Mouse (Mus musculus): ENCODE data around the gene Nsmce1. TPM values are rescaled to one million over a fixed set of nuclear protein-coding genes. Genes with fewer than 3 reads are reported as not detected.

Nsmce1 gene
- polyA plus RNA-seq, 1 experiment from 2014 or later = 84.5 TPM

DNA sequence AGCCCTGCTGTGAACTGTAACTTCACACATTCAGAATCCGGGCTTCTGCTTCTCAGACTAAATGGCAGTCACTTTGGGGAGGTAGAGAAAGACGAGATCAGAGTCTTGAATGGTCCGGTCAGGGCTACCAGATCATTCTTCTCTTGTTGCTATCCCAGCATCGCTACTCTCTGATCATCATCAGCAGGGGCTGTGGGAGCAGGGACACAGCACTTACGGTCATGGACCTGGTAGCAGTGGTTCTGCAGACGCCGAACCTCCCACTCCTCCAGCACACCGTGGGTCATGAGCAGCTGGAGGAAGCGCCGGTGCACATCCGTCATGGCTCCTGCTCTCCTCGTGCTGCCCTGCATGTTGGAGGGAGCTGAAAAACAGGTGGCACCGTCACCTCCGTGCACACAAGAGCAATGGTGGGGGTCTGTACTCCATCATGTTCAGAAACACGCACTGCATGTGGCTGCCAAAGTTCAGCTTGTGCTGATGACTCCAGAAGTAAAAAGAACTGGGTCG is 5.2 kb downstream of the Nsmce1 start:
- Histone ChIP-seq H3K36me3 (ENCODE audit: control insufficient read depth, insufficient read depth) (peaks cover 32% of the 10 kb centered on the region), H3K4me3 (ENCODE audit: low read depth, low read length) (no peak overlapping the region), H3K4me1 (replicated peaks; ENCODE audit: control insufficient read depth, insufficient read depth, low read length) (peaks cover 4% of the 10 kb centered on the region; the same call in 1 of the 2 replicates), H3K27me3 (replicated peaks; ENCODE audit: control insufficient read depth, insufficient read depth, low read length) (no peaks in the 10 kb centered on the region), H3K4me2 (replicated peaks; ENCODE audit: low read depth) (no peak overlapping the region), H3K9me3 (ENCODE audit: control insufficient read depth) (no peaks in the 10 kb centered on the region), H3K27ac (ENCODE audit: low read depth, low read length) (no peak overlapping the region), H3K9ac (ENCODE audit: low read depth, low read length) (no peak overlapping the region)
- no peak for ATAC-seq
- TF ChIP-seq CTCF (IDR thresholded peaks at IDR 0.05; ENCODE audit: low read depth) = no peak
- WGBS = 93% methylated on average over 16 of the region's 16 CpGs

DNA sequence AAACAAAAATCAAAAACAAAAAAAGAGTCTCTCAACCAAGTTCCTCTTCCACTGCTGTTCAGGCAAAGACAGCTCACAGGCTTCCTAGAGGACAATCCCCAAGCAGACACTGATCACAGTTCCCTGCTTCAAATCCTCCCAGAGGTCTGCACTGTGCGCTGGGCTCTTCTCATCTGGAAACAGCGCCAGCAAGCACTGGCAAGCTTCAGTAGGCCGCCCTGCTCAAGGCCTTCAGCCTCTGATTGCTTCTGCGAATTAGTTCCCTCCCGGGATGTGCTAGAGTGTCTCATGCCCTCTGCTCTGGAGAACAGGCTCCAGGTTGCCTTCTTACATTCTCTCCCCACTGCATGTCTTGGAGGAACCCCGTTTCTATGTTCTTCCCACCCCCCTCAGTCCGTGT is 6.6 kb downstream of the Nsmce1 start:
- Histone ChIP-seq H3K27ac (ENCODE audit: low read depth, low read length) (no peak overlapping the region), H3K9ac (ENCODE audit: low read depth, low read length) (no peak overlapping the region), H3K4me1 (replicated peaks; ENCODE audit: control insufficient read depth, insufficient read depth, low read length) (no peaks in the 10 kb centered on the region), H3K36me3 (ENCODE audit: control insufficient read depth, insufficient read depth) (peaks cover 39% of the 10 kb centered on the region), H3K9me3 (ENCODE audit: control insufficient read depth) (no peaks in the 10 kb centered on the region), H3K4me2 (replicated peaks; ENCODE audit: low read depth) (no peak overlapping the region), H3K4me3 (ENCODE audit: low read depth, low read length) (no peak overlapping the region), H3K27me3 (replicated peaks; ENCODE audit: control insufficient read depth, insufficient read depth, low read length) (no peaks in the 10 kb centered on the region)
- 95% methylated on average over 7 of the region's 7 CpGs for WGBS
- TF ChIP-seq CTCF (IDR thresholded peaks at IDR 0.05; ENCODE audit: low read depth) = no peak
- ATAC-seq = no peak

DNA sequence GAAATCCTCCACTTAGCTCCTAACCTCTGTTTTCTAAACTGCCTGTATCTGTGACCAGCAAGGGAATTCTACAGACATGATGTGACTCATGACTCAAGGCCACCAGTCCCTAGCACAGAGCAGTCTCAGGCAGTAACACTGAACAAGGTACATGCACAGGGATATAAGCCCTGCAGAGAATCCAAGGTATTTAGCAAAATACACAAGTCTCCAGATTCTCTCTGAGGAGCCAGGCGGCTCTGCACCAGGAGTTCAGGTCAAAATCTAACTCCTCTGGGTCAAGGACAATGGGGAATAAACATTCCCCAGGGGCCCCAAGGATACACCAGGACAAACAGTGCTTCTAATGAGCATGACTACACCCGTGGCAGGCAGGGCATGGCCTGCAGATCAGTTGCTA is 8.5 kb downstream of the Nsmce1 start:
- no peaks in the 10 kb centered on the region for H3K4me1 ChIP-seq (replicated peaks; ENCODE audit: control insufficient read depth, insufficient read depth, low read length)
- no peak overlapping the region for H3K9ac ChIP-seq (ENCODE audit: low read depth, low read length)
- TF ChIP-seq CTCF (IDR thresholded peaks at IDR 0.05; ENCODE audit: low read depth) = no peak
- no peaks in the 10 kb centered on the region for H3K9me3 ChIP-seq (ENCODE audit: control insufficient read depth)
- H3K27ac ChIP-seq (ENCODE audit: low read depth, low read length) = no peak overlapping the region
- H3K27me3 ChIP-seq (replicated peaks; ENCODE audit: control insufficient read depth, insufficient read depth, low read length) = no peaks in the 10 kb centered on the region
- no peak overlapping the region for H3K4me3 ChIP-seq (ENCODE audit: low read depth, low read length)
- H3K36me3 ChIP-seq (ENCODE audit: control insufficient read depth, insufficient read depth) = peaks cover 40% of the 10 kb centered on the region
- H3K4me2 ChIP-seq (replicated peaks; ENCODE audit: low read depth) = no peak overlapping the region
- no peak for ATAC-seq
- 46% methylated on average over 2 of the region's 2 CpGs for WGBS

DNA sequence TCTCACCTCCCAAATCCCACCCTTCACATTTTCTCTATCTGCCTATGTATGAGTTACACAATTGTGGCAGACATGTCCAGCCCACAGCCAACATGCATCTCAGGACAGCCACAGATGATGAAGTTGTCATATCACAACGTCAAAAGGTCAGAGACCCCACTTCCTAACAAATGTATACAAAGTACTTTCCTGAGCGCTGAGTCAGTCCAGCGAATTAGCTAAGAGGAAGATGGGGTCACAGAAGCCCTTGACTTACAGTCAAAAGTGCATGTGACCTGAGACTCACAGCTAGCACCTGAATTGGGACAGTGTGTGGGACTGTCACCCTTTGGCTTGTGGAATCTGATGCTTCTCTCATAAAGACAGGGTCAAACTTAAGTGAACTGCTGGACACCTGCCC is 9.1 kb downstream of the Nsmce1 start:
- WGBS = 75% methylated on average over 3 of the region's 3 CpGs
- Histone ChIP-seq H3K9ac (ENCODE audit: low read depth, low read length) (no peak overlapping the region), H3K9me3 (ENCODE audit: control insufficient read depth) (no peaks in the 10 kb centered on the region), H3K27ac (ENCODE audit: low read depth, low read length) (no peak overlapping the region), H3K36me3 (ENCODE audit: control insufficient read depth, insufficient read depth) (peaks cover 46% of the 10 kb centered on the region), H3K4me3 (ENCODE audit: low read depth, low read length) (no peak overlapping the region), H3K27me3 (replicated peaks; ENCODE audit: control insufficient read depth, insufficient read depth, low read length) (no peaks in the 10 kb centered on the region), H3K4me2 (replicated peaks; ENCODE audit: low read depth) (no peak overlapping the region), H3K4me1 (replicated peaks; ENCODE audit: control insufficient read depth, insufficient read depth, low read length) (no peaks in the 10 kb centered on the region)
- ATAC-seq = no peak
- no peak for TF ChIP-seq CTCF (IDR thresholded peaks at IDR 0.05; ENCODE audit: low read depth)

DNA sequence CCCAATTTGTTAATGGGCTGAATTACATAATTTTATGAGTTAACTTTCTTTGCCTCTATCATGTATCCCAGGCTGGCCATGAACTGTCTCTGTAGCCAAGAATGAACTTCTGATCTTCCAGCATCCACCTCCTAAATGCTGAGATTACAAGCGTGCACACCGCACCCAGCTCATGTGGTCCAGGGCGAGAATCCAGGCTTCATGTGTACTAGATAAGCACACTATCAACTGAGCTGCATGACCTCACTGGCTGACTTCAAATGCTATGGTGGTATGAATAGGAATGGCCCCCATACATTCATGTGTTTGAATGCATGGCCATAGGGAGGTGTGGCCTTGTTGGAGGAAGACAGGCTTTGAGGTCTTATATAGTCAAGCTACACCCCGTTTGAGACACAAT is 10.9 kb downstream of the Nsmce1 start:
- Histone ChIP-seq H3K9ac (ENCODE audit: low read depth, low read length) (no peak overlapping the region), H3K27ac (ENCODE audit: low read depth, low read length) (no peak overlapping the region), H3K4me2 (replicated peaks; ENCODE audit: low read depth) (no peak overlapping the region), H3K9me3 (ENCODE audit: control insufficient read depth) (no peaks in the 10 kb centered on the region), H3K27me3 (replicated peaks; ENCODE audit: control insufficient read depth, insufficient read depth, low read length) (no peaks in the 10 kb centered on the region), H3K36me3 (ENCODE audit: control insufficient read depth, insufficient read depth) (peaks cover 42% of the 10 kb centered on the region), H3K4me3 (ENCODE audit: low read depth, low read length) (no peak overlapping the region), H3K4me1 (replicated peaks; ENCODE audit: control insufficient read depth, insufficient read depth, low read length) (no peaks in the 10 kb centered on the region)
- TF ChIP-seq CTCF (IDR thresholded peaks at IDR 0.05; ENCODE audit: low read depth) = no peak
- no peak for ATAC-seq
- WGBS = 86% methylated on average over 4 of the region's 4 CpGs

DNA sequence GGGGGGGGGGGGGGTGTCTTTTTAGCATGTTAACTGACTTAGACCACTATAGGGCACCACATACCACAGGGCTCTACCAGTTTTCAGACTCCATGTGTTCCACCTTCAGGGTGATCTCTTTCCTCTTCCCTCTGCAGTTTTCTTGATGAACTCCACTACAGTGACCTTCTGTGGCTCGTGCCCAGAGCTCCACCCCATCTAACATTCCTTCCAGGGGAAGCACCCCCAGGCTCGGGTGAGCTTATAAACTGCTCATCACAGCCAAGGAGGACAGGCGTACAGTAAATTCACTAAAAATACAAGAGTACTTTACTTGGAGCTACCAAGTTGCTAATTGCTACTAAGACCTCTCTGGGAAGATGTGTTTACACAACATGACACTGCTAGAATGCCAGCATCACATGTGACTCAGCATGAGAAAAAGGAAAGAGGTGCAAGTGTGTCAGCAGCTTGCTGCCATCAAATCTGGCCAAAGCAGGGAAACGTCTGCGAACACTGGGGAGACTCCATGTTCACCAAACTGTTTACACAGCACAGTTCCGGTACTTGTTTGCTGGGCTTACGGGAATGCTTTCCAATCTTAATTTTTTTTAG is 12.9 kb downstream of the Nsmce1 start:
- WGBS = 51% methylated on average over 7 of the region's 7 CpGs
- H3K4me1 ChIP-seq (replicated peaks; ENCODE audit: control insufficient read depth, insufficient read depth, low read length) = no peaks in the 10 kb centered on the region
- no peaks in the 10 kb centered on the region for H3K27me3 ChIP-seq (replicated peaks; ENCODE audit: control insufficient read depth, insufficient read depth, low read length)
- H3K27ac ChIP-seq (ENCODE audit: low read depth, low read length) = peak overlapping the region; percentile 21; the same call in 1 of the 2 replicates
- TF ChIP-seq CTCF (IDR thresholded peaks at IDR 0.05; ENCODE audit: low read depth) = no peak
- no peak overlapping the region for H3K9ac ChIP-seq (ENCODE audit: low read depth, low read length)
- no peak overlapping the region for H3K4me3 ChIP-seq (ENCODE audit: low read depth, low read length)
- no peaks in the 10 kb centered on the region for H3K9me3 ChIP-seq (ENCODE audit: control insufficient read depth)
- peaks cover 23% of the 10 kb centered on the region; the same call in 1 of the 2 replicates for H3K36me3 ChIP-seq (ENCODE audit: control insufficient read depth, insufficient read depth)
- H3K4me2 ChIP-seq (replicated peaks; ENCODE audit: low read depth) = no peak overlapping the region
- peak; percentile 34; the same call in 1 of the 2 replicates for ATAC-seq

Measured in intestine, postnatal 0 days (tissue).